Mouse (Mus musculus): ENCODE measurements at regions not wholly inside any gene's neighbourhood (a gene's known extent, or its start where the extent isn't known, plus 50 kb on each side); places are given as distances from the start of the nearest gene placed in this dataset.
A peak's percentile ranks its signal among the peaks of the same experiment; 100 is the strongest.

DNA sequence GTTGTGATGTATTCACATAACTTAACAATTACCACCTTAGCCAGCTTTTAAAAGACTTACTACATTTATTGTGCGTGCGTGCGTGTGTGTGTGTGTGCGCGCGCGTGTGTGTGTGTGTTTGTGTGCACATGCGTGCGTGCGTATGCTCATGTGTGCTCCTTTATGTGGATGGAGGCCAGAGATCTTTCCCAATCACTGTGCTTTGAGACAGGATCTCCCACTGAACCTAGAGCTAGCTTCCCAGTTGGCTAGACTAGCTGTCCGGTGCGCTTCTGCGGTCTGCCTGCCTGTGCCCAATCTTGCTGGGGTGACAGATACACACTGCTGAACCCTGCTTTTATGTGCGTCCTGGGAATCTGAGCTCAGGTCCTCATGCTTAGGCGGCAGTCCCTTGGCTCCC, 50.1 kb upstream of the Arhgap29 start:
- no peak for DNase-seq (ENCODE audit: low spot score)

DNA sequence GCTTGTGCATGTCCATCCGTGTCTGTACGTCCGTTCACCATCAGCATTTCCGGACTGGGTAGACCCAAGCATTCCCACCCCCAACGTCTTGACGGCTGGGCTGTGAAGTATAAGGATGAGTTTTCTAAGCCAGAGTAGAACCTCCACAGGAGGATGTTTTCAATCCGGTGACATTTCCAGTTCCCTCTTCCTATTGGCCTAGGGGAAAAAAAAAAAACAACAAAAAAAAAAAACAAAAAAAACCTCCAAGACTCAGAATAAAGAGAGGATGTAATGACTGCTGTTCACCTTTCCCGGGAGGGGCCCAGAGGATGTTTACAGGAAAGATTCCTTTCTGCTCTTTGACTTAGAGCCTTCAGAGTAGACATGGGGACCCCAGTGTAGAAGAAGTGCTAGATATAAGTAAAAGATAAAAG, 51.9 kb upstream of the Arhgap29 start:
- no peak for DNase-seq (ENCODE audit: low spot score)

DNA sequence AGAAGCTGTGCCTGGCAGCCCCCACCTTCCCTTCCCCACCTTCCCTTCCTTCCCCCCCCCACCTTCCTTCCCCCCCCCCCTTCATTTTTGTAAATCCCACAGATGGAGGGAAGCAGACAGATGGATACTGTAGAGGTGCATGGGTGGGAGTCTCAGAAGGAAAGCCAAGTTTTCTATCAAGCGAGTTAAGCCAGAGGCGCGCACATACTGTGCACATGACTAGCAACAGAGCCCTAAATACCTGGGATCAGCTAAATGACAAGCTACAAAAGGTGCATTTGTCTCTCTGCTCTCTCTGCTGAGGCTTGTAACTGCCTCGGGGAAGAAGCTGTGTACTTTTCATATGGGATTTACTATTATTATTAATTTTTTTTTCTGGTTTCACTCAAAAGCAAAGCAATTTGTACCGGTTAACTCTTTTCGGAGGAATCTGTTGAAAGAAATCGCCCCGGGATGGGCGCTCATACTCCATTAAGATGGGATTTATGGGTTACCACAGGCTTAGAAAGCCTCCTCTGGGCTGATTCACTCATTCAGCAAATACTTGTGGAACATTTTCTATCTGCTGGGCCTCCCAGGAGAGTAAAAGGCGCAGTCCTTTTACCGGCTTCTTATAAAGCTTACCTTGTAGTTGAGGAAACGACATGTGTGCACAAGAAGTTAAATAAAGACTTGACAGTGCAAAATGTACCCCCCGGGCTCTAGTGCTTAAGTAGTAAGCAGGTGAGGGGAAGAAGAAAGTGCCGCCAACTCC, 54.3 kb upstream of the Arhgap29 start:
- no peak for DNase-seq (ENCODE audit: low spot score)

DNA sequence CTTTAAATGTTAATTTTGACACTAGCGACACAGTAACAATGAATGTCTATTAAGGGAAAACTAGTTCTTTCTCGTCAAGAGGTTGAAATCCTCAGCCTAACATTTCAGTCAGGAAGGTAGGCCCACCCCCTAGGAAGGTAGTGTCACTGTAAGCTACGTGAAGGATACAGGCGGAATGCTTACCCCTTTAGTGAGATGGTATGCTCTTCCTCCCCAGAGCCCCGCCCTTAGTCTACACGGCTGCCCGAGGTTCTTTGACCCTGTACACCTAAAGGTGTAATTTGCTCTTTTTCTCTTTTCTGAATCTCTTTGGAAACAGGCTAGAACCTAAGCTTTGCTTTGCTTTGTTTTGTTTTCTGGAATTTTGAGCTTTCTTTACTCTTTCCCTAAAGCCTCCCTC, 58.7 kb upstream of the Arhgap29 start:
- DNase-seq (ENCODE audit: low spot score): no peak

DNA sequence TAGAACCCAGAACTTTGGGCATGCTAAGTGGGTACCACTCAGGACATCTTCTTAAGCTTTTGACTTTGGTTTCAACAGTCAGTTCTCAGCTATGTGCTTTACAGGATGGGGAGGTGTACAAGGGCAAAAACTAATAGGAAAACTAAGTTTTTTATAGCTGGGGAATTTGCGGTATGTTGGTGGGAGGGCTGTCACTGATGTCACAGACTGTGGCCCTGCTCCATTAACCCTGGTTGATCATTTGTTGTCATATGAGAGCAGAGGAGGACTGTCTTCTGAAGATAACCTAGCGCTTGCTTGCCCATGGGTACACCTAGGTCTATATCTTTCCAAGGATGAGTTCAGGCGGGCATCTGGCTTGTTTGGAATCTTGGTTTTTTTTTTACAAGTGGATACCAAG, 59.7 kb upstream of the Arhgap29 start:
- DNase-seq (ENCODE audit: low spot score): no peak

DNA sequence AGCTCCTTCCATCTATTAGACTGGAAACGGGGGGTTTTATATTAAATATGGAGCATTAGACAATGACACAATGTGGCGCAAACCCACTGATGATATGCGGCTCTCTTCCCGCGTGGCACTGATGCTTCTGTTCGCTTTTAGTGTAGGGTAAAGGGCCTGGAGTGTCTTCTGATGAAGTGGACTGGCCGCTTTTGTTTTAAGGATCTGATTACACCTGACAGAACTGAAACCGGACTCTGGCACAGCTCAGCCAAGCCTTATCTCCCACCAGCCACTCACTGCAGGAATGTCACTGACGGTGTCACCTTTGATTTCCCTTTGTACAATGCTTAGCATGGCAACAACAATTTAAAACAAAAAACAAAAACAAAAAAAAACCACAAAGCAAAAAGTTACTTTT, 61.0 kb upstream of the Arhgap29 start:
- DNase-seq (ENCODE audit: low spot score): no peak

DNA sequence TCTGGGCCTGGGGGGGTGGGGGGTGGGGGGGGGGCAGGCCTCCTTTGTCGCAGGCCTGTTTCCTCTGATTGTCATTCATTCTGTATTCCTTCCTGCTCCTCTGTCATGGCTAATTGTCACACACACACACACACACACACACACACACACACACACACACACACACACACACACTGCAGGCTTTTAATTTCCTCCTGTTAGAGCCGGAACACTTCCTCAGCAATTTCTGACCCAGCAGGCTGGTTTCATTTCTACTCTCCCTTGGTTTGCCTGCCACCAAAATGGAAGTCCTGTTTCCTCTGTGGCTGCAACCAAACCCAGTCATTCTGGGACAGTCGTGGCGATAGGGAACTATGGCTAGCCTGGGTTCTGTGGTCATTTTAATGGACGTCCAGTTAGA, 61.8 kb upstream of the Arhgap29 start:
- no peak for DNase-seq (ENCODE audit: low spot score)

DNA sequence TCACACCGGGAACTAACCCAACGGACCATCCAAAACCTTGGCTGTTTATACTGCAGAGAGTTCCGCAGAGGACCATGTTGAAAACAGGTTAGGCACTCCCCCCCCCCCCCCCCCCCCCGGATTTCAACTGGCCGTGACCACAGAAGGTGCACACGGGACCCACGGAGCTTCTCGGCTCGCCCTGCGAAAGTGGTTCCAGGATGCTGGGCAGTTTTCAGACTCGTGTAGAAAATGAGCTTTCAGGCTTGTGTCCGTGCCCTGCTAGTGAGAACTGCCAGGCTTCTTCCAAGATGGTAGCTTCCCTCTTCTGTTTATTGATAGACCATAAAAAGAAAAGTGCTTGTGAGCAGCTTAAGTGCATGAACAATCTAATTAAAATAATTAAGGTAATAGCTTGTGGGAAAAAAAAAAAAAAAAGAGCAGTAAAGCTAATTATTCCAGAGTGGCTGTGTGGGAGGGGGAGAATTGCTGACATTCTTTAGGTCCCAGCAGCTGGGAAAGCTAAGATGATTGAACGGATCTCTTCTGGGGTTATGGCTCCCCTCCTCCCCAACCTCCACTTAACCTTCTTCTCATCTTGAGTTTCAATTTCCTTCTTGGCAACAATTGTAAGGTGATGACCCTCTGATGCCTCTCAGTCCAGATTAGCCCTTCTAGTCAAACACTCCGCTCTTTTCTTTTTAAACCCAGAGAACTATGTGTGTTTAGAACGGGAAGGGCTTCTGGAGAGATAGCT, 65.3 kb upstream of the Arhgap29 start:
- DNase-seq (ENCODE audit: low spot score): no peak

DNA sequence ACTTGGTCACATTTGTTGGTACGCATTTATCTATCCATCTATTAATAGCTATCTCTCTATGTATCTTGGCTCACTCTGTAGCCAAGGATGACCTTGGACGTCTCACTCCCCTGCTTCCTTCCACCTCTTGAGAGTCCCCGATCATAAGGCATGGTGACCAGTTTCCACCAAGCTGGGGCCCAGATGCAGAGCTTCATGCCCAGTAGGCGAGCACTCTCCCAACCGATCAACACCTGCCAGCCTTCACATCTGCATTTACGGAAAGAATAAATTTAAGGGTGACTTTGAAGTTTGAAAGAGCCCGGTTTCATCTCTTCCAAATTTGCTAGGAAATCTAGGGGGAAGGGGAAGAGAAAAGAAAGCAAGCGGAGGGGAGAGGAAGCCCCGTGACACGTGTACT, 66.0 kb upstream of the Arhgap29 start:
- no peak for DNase-seq (ENCODE audit: low spot score)

DNA sequence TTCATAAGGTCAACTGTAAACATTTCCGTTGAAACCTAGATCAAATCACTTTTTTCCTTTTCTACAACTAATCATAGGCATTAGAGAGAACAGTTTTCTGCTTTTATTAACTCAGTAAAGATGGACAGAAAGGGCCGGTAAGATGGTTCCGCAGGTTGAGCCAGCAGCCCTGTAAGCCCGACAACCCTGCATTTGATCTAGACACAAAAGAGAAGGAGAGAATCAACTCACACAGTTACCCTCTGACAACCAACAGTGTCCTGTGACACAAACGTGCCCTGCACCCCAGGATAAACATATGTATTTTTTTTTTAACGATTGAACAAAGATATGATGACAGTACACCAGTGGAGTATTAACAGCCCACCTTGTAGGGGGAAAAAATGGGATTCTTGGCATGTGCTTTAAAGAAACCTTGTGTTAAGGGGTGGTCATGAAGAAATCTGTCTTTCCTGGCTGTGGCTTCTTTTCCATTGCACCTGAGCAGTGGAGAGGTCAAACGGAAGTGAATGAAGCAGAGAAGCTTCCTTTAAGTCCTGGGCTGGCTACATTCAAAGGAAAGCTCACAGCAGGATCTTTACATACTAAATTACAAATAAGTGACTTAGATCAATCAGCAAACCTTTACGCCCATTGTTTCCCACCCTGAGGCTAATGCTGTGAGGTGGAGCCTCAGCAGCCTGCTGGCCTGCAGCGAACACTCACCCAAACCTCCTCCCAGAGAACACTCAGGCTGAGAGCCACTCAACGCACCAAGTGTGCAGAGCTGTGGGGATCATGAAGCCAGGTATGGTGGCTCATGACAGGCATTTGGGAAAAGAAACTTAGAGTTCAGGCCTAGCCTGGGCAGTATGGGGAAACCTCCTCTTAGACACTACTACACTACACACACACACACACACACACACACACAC, 66.8 kb upstream of the Arhgap29 start:
- no peak for DNase-seq (ENCODE audit: low spot score)

DNA sequence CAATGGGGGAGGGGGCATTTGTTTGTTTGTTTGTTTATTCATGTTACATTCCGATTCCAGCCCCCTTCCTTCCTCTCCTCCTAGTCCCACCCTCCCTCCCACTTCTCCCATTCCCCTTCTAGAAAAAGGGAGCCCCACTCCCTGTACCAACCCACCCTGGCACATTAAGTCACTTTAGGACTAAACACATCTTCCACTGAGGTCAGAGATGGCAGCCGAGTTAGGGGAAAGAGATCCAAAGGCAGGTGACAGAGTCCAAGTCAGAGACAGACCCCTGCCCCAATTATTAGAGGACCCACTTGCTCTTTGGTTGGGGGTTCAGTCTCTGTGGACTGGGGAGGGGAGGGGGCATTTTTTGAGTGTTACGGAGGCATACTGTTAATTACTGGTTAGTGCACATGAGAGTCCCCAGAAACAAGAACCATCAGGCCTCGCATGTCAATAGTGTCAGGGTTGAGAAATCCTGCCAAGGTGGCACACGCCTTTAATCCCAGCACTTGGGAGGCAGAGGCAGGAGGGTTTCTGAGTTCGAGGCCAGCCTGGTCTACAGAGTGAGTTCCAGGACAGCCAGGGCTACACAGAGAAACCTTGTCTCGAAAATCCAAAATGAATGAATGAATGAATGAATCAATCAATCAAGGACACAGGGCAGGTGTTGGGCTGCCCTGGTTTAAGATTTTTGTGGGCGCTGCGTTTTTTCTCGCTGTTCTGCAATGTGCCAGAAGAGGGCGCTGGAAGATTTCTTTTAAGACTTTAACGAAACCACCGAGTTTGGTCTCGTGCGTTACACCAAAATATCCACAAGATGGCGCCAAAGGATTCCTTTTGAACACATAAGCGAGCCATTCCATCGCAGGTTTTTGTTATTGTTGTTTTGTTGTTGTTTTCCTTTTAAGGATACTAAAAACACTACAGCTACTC, 67.8 kb upstream of the Arhgap29 start:
- DNase-seq (ENCODE audit: low spot score): peak; percentile 80

DNA sequence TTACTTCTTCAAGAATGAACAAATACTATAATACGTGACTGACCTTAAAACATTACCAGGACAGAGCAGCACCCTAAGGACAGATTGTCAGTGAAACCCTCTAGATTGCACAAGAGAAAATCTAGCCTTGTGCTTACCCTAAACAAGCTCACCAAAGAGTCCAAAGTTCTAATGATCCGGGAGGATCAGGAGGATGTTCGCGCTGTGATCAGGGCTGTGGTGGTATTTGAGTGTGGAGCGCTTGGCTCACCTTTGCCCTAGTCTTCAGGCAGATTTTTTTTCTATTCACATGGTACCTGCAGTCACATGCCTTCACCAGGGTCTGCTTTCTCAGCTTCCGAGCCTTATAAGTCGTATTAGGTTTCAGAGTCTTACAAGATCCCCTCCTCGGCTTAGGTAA, 65.3 kb upstream of the Abcd3 start:
- no peak for DNase-seq (ENCODE audit: low spot score)

DNA sequence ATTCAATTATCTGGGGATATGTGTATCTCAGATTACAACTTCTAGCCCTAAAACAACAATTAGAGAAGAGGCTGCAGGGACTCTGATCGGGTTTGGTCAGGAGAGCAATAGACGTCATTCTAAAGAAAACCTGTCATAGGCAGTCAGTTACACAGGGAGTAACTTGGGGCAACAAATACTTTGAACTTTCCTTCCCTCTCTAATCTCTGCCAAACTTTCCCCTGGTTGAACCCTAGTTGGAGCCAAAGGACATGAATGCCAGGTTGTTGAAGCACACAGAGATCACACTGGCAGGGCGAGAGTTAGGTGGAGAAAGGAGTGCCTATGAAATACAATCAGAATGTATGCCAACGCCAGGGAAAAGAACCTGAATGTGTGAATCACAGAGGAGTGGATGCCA, 60.0 kb upstream of the Abcd3 start:
- DNase-seq (ENCODE audit: low spot score): no peak

DNA sequence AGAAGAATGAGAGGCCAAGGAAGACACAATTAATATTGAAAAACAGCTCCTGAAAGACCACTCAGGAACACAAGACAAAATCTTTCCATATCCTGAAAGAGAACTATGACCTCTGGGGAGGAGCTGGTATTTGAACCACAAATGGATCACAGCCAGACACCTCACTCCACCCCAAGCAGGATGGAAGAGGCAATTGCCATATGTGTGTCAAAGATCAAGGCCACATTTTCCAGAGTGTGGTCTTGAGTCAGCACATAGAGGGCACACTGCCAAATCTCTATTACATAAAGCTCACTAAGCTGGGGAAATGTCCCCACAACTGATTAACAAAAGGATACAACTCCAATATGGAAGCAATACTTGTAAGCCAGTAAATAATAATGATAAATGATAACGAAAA, 59.5 kb upstream of the Abcd3 start:
- DNase-seq (ENCODE audit: low spot score): no peak

DNA sequence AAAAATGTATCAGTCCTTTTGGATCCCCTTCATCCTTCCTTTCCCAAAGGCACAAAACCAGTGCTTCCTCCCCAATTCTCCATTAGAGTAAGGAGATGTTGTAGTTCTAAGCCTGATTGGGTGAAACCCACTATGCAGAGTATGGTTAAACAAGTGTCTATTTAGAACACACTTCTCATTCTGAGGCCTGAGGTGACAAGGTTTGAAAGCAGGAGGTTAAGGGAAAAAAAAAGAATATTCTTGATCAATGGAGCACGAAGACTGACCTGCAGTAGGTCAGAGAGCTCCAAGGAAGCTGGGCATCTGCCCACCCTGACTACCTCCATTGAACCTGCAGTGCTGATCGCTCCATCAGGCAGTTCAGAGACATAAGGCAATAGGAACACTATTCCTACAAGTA, 58.5 kb upstream of the Abcd3 start:
- DNase-seq (ENCODE audit: low spot score): no peak

DNA sequence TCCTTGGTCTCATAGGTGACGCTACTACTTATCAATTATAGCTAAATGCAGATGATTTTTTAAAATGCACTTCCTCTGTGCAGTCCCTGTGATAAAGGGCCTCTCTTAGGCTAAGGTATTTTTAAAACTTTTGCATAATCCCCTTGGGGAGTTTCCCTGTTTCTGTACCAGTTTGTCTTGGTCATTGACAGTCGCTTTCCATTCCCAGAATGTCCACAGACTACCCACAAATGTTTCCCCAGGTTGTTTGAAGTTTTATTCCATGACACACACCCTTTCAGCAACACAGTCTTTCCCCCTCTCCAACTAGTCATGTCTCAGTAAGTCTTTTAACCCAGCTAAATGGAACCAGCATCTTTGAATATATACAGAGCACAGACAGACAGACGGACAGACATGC, 57.6 kb upstream of the Abcd3 start:
- DNase-seq (ENCODE audit: low spot score): no peak

DNA sequence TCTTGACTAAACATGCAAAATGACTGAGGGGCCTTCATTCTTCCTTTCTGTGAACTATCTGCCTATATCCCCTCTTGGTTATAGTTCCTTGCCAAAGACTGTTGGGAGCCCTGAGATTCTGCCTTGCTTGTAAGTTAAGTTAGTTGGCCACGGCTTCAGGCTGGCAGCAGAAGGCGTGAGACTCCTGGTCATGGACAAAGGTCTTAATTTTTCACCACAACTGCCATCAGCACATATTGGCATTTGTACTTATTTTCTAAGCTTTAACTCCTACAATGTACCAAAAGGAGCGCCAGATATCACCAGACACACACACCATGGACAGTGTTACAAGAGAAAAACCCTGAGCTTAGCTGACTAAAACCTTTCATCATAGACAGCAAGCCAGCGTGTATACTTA, 56.7 kb upstream of the Abcd3 start:
- no peak for DNase-seq (ENCODE audit: low spot score)

DNA sequence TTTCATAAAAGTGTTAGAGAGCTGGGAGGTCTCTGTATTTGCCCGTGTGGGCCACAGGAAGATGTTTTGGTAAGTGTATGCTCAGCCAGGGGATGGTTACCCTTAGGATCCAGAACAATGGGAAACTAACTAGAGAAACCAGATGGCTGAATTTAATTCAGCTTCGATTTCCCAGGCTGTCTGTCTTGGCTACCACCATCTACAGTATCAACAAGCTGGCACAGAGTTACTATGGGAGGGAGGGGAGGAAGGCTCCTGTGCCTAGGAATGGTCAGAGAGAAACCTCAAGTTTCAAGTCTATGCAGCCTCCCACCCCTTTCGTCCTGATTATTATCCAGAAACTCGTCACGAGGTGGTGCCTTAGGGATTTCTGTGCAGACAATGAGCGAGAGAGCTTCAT, 55.6 kb upstream of the Abcd3 start:
- DNase-seq (ENCODE audit: low spot score): no peak

DNA sequence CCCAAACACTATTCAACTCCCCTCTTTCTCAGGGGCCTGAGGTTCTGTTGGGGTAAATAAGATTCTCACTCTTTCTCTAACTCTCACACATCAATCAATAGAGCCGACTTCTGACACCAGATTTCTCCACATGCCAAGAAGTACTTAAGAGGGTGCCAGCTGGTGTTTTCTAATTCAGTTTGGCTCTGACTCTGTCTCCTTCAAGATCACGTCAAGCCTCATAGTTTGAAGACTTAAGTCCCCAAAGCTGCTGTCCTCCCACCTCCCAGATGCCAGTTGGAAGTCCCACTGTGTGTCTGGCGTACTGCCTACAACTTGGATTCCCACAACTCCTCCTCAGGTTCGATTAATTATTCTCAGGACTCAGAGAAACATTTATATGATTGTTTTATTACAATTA, 54.6 kb upstream of the Abcd3 start:
- DNase-seq (ENCODE audit: low spot score): no peak

DNA sequence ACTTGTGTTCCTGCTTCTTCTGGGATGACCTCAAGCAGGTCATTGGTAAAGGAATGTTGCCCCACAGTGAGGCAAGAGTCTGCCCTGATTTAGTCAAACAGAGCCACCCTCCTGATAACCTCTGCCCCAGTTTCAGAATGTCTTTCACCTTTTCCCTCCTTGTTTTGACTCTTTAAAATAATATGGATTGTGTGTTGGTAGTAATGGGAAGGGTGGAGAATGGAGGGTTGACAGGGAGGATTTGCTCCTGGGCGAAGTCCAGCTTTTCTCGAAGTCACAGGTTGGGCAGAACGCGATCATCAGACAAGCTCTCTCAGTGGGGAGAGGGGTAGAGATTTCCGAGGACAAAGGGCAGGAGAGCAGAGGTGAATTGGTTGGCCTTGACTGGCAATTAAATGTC, 52.2 kb upstream of the Abcd3 start:
- DNase-seq (ENCODE audit: low spot score): no peak

DNA sequence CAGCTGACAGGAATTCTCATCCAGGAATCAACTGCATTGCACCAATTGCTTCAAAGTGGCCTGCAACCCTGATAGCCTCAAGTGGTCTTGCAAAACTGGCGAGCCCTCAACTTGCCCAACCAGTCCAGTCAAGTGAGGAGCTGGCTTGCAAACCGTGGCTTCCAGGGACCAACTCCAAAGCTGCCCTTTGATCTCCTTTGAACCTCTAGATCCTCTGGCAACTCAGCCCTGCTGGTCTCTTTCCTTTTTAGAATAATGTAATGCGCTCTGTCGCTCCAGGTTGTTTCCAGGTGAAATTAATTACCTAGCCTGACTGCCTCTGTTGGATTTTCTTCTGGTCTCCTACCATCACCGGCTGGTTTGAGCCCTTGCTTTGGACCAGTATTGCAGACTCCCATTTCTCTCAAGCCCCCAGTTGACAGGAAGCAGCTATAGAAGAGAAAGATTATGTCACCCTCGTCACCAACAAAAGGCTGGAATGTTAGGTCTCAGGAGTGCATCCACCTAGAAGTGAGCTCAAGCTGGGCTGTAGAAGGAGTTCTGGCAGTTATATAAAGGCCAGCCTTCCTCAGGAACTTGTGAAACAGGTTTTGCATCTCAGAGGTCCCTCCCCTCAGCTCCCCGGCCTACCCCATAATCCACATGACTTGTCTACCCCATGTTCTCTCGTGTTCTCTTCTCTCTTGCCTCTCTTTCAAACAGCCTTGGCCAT, 49.8 kb upstream of the Abcd3 start:
- DNase-seq (ENCODE audit: low spot score): no peak
